Mouse (Mus musculus): Measurements from ENCODE around the gene Il1r2.

DNA sequence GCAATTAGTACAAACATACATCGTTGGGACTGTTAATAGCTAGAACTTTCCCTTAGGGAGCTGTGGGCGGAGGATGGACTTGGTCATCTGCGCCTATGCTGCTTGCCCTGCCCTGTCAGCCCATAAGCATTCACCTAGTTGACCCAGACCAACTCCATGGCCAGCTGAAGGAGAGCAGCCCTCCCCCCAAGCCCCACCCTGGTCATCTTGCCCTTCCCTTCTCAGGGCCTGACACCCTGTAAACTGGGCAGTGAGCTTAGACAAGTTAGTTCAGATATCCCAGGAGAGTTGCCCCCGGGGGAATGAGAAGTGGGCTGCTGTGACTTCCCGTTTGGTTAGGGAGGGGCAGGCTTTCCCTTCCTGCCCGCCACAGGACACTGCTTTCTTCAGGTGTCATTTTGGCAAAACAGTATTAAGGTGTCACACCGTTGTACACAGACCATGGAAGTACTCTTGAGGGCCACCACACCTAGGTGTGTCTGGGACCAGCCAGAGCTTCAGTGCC is 46.7 kb upstream of the Il1r2 start:
- TF ChIP-seq CTCF (IDR thresholded peaks at IDR 0.05; ENCODE audit: borderline replicate concordance, insufficient read depth, low read length) = no peak
- no peak for TF ChIP-seq POLR2A (IDR thresholded peaks at IDR 0.05; ENCODE audit: low read depth, low read length)

Measured in embryonic fibroblast, embryonic 13.5 days (primary cell).